Comparison of ENCODE assay signal across 9 mouse cellular contexts in genomic region chr3:123353183-123353582, GRCm38 (mm10). TPM values are rescaled to one million over a fixed set of nuclear protein-coding genes. Genes with fewer than 3 reads are reported as not detected.
DNase-seq lines count a peak whose midpoint lies in the region; ATAC-seq and TF ChIP-seq lines count a peak whose summit lies in the region.
"Had no signal": no experiment of that assay in that cellular context is flagged by ENCODE, and none has a peak within 500 bp of the region (broad histone marks: within the 10 kb centered on the region; RNA-seq: fewer than 3 reads in every experiment).

No protein-coding gene starts in this region.

- no peaks in the 10 kb centered on the region for H3K27me3 ChIP-seq in forebrain, embryonic 12.5 days
- H3K27me3 ChIP-seq in forebrain, embryonic 16.5 days (replicated peaks; ENCODE audit: control insufficient read depth, insufficient read depth, low read length): no peaks in the 10 kb centered on the region
- no peaks in the 10 kb centered on the region for H3K27me3 ChIP-seq in liver, adult 2 months (ENCODE audit: control insufficient read depth, insufficient read depth, low read length)
- H3K27me3 ChIP-seq in liver, embryonic 12.5 days (replicated peaks): no peaks in the 10 kb centered on the region

- H3K36me3 ChIP-seq in forebrain, embryonic 12.5 days (replicated peaks): no peaks in the 10 kb centered on the region
- no peaks in the 10 kb centered on the region for H3K36me3 ChIP-seq in forebrain, embryonic 16.5 days (ENCODE audit: control insufficient read depth, insufficient read depth)
- H3K36me3 ChIP-seq in liver, adult 2 months (ENCODE audit: control insufficient read depth, insufficient read depth, low read length): peaks cover 79% of the 10 kb centered on the region
- peaks cover 36% of the 10 kb centered on the region for H3K36me3 ChIP-seq in liver, embryonic 12.5 days
- H3K36me3 ChIP-seq: midbrain, embryonic 12.5 days had no signal

- TF ChIP-seq POLR2A in liver, adult 2 months (IDR thresholded peaks at IDR 0.05; ENCODE audit: extremely low read depth, insufficient read depth, low read length): no peak

- no peak overlapping the region for H3K4me2 ChIP-seq in forebrain, embryonic 12.5 days
- H3K4me2 ChIP-seq in forebrain, embryonic 16.5 days (ENCODE audit: low read length): no peak overlapping the region
- no peak overlapping the region for H3K4me2 ChIP-seq in liver, embryonic 12.5 days
- H3K4me2 ChIP-seq: midbrain, embryonic 12.5 days had no signal

- peak; percentile 74 for DNase-seq in liver, adult 2 months (ENCODE audit: extremely low read depth, low read depth, low spot score)
- DNase-seq in T-cell, adult 2 months (ENCODE audit: low spot score): peak; percentile 13
- peak; percentile 38 for DNase-seq in heart, postnatal 36 days
- peak; percentile 23 for DNase-seq in lung, postnatal 25 days (ENCODE audit: low spot score)

- no peak for TF ChIP-seq CTCF in liver, adult 2 months (IDR thresholded peaks at IDR 0.05; ENCODE audit: low read depth, low read length)

- no peak overlapping the region for H3K9ac ChIP-seq in forebrain, embryonic 12.5 days
- H3K9ac ChIP-seq in forebrain, embryonic 16.5 days (replicated peaks; ENCODE audit: low read depth, low read length): no peak overlapping the region
- H3K9ac ChIP-seq in liver, adult 2 months (ENCODE audit: low read depth, low read length): no peak overlapping the region
- H3K9ac ChIP-seq in liver, embryonic 12.5 days: no peak overlapping the region
- H3K9ac ChIP-seq: midbrain, embryonic 12.5 days had no signal

- no peaks in the 10 kb centered on the region for H3K9me3 ChIP-seq in forebrain, embryonic 12.5 days
- no peaks in the 10 kb centered on the region for H3K9me3 ChIP-seq in forebrain, embryonic 16.5 days (ENCODE audit: control insufficient read depth, low read length)
- H3K9me3 ChIP-seq in liver, embryonic 12.5 days (replicated peaks): no peaks in the 10 kb centered on the region
- H3K9me3 ChIP-seq: midbrain, embryonic 12.5 days had no signal

- ATAC-seq in forebrain, embryonic 12.5 days (ENCODE audit: low FRiP score): 0 out of 2 replicates have a peak, but pooled peaks have one; percentile 9
- no peak for ATAC-seq in forebrain, embryonic 16.5 days
- no peak for ATAC-seq in liver, embryonic 12.5 days
- no peak for ATAC-seq in frontal cortex, adult (ENCODE audit: low TSS enrichment)

- intact Hi-C loops in heart, postnatal 36 days (cut with DNase I): loop anchor here (1.0 to 5.0 kb wide), 3 partner anchors 119 to 412 kb away; no protein-coding TSS in a partner anchor

- 70% methylated on average over 6 of the region's 6 CpGs for WGBS in forebrain, embryonic 12.5 days
- 67% methylated on average over 6 of the region's 6 CpGs for WGBS in forebrain, embryonic 16.5 days
- WGBS in liver, adult 2 months: 79% methylated on average over 6 of the region's 6 CpGs
- WGBS in liver, embryonic 12.5 days (ENCODE audit: insufficient replicate concordance): 62% methylated on average over 6 of the region's 6 CpGs

- no peaks in the 10 kb centered on the region for H3K79me2 ChIP-seq in liver, adult 2 months (ENCODE audit: control insufficient read depth, insufficient read depth, low read length)

- H3K27ac ChIP-seq in forebrain, embryonic 12.5 days: no peak overlapping the region
- H3K27ac ChIP-seq in forebrain, embryonic 16.5 days (ENCODE audit: low read length): no peak overlapping the region
- peak overlapping the region; percentile 83 for H3K27ac ChIP-seq in liver, adult 2 months (replicated peaks; ENCODE audit: insufficient read depth, low read depth, low read length)
- no peak overlapping the region for H3K27ac ChIP-seq in liver, embryonic 12.5 days
- H3K27ac ChIP-seq: midbrain, embryonic 12.5 days had no signal

- H3K4me3 ChIP-seq in forebrain, embryonic 12.5 days (replicated peaks): no peak overlapping the region
- H3K4me3 ChIP-seq in forebrain, embryonic 16.5 days (replicated peaks; ENCODE audit: low read length): no peak overlapping the region
- no peak overlapping the region for H3K4me3 ChIP-seq in liver, adult 2 months (ENCODE audit: insufficient read depth, low read depth, low read length)
- H3K4me3 ChIP-seq in liver, embryonic 12.5 days: no peak overlapping the region
- H3K4me3 ChIP-seq: midbrain, embryonic 12.5 days had no signal

- H3K4me1 ChIP-seq in forebrain, embryonic 12.5 days: no peaks in the 10 kb centered on the region
- no peaks in the 10 kb centered on the region for H3K4me1 ChIP-seq in forebrain, embryonic 16.5 days (replicated peaks; ENCODE audit: control insufficient read depth, insufficient read depth, low read length)
- H3K4me1 ChIP-seq in liver, adult 2 months (ENCODE audit: control insufficient read depth, insufficient read depth, low read length): peaks cover 3% of the 10 kb centered on the region
- no peaks in the 10 kb centered on the region for H3K4me1 ChIP-seq in liver, embryonic 12.5 days
- H3K4me1 ChIP-seq: midbrain, embryonic 12.5 days had no signal

RNA-seq across cellular contexts. Expression of gene Mettl14, which starts 32.7 kb away (rescaled TPM):
- polyA plus RNA-seq in forebrain, embryonic 12.5 days (2016; fragmentation: Nextera tagmentation; extraction: Ambion mirVana): 38.1 and 40.7 TPM in 2 replicates
- polyA plus RNA-seq in forebrain, embryonic 16.5 days (2015; fragmentation: Nextera tagmentation; extraction: Ambion mirVana): 29.1 and 30.8 TPM in 2 replicates
- 2.9 and 3.9 TPM in 2 replicates for total RNA-seq in liver, adult 2 months (2014; rRNA removed)
- 1.9 and 2.9 TPM in 2 replicates for polyA plus RNA-seq in liver, adult 2 months (2012; rRNA removed)
- polyA plus RNA-seq in liver, embryonic 12.5 days (2016; fragmentation: Nextera tagmentation; extraction: Ambion mirVana): 12.7 and 13.4 TPM in 2 replicates
- total RNA-seq in heart, postnatal 36 days (2021): 10 to 100 TPM; 12.0 to 12.1 TPM

Comparison
In these comparisons a context has a peak if more than half of its experiments do, and no peak if none do; other contexts are left out.
1. DNase-seq: peak in every context shown above with its lines; median percentile 74 in liver, adult 2 months; 38 in heart, postnatal 36 days; 23 in lung, postnatal 25 days; 13 in T-cell, adult 2 months.